Mouse (Mus musculus) cortical plate, adult 2 months (tissue): ENCODE data around the gene Orc5.
"Not testable (repeated sequence)": the region's sequence is repeated elsewhere in the genome, so short reads cannot be mapped to it uniquely, and the experiment has no call there.

ENCODE experiments used
- CTCF ChIP-seq: fragments of 200-500 bp; IDR thresholded peaks from 2 replicates; pipeline ENCODE4 v1.5.1; 2011; ENCODE audit warnings: mild to moderate bottlenecking, control low read depth, low read length; ENCODE audit not compliant: insufficient read depth; ENCODE audit errors: extremely low read depth
- POLR2A ChIP-seq: fragments of 200-500 bp; IDR thresholded peaks from 2 replicates; pipeline ENCODE4 v1.6.1; 2011; ENCODE audit warnings: mild to moderate bottlenecking, low read length, control low read depth; ENCODE audit not compliant: insufficient read depth; ENCODE audit errors: extremely low read depth

DNA sequence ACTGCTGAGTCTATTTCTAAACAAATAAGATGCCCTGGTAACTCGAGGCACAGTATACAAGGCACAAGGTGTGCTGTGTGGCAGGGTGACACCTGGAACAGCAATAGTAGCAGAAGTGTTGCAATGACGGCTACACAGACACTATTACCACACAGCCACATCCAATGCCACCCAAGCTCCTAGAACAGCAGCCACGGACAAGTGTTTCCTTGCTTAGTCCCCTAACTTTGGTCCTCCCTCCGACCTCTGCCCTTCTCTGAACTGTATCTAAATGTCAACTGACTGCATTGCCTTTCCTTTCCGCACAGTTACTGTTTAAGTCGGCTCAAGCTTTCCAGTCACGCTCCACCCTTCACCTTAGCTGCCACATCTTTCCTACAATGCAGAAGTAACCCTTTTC, 36.0 kb downstream of the Orc5 start:
- not testable (repeated sequence) for TF ChIP-seq POLR2A, CTCF
